Mouse (Mus musculus) adrenal gland, postnatal 10 days (tissue): ENCODE data around the gene Frk. TPM values are rescaled to one million over a fixed set of nuclear protein-coding genes. Genes with fewer than 3 reads are reported as not detected.
"Not testable (repeated sequence)": the region's sequence is repeated elsewhere in the genome, so short reads cannot be mapped to it uniquely, and the experiment has no call there.

Source experiments
- DNase-seq: peaks from one replicate; pipeline ENCODE4 v3.0.0; 2021; ENCODE audit warnings: mixed read lengths
- total RNA-seq, 2 experiments: library from RNA; stranded (reverse); gene quantifications; 2 replicates each; pipeline ENCODE4 v1.2.3; 2021

Gene Frk
- total RNA-seq, 2 experiments from 2014 or later = 6.6 to 10.5 TPM

DNA sequence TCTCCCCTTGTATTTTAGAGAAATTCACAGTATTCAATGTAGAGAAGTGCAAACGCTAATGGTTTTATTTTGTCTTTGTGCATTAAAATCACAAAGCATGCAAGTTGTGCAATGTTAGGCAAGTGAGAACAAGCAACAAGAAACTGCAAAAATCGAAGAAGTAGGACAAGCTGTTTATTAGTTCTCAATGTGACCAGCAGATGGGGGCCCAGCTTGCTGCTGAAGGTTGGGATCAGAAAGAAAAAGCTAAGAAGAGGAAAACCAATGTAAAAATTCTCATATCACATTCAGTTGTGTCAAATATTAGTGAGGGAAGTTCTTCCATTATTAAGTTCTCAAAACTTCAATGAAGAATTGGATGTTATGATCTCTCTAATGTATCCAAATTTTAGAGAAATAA is 134.0 kb downstream of the Frk start:
- peak; percentile 36 for DNase-seq

DNA sequence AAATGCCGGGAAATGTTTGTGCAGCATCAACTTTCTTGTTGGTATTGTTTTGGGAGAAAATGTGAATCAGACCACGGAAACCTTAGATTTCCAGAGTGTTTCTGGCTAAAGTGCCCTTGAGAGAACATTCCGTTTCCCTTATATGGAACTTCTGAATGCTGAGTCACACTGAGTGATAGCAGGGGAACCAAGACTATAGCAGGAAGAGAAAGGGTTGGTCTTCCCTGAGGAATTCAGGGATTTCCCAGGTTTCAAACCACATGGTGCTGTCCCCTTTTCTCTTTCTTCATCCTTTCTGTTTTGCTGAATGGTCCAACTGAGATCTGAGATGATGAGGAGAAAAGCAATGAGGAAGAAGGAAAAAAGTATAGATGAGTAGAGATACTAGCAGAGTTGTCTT is 135.3 kb downstream of the Frk start:
- no peak for DNase-seq

- not testable (repeated sequence) for DNase-seq
Measured at GRCm38 (mm10) chr10:34620540-34620939, 137.3 kb downstream of the Frk start.

- no peak for DNase-seq
Measured at GRCm38 (mm10) chr10:34638245-34638644, 155.0 kb downstream of the Frk start.

Other genes with a start within 250 kb of the Frk start
- gene Tspyl1, start 201.2 kb upstream of the Frk start, total RNA-seq = 10 to 100 TPM; 49.8 to 50.8 TPM
- 10 to 100 TPM; 15.6 to 18.5 TPM for gene Tspyl4, start 186.0 kb upstream of the Frk start, total RNA-seq
- gene Col10a1, start 93.4 kb upstream of the Frk start, total RNA-seq = 1 to 10 TPM in 1 of 2 experiments, under 1 TPM in 1; 0.58 to 2.3 TPM
- gene Nt5dc1, start 64.8 kb upstream of the Frk start, total RNA-seq = 10 to 100 TPM; 16.3 to 21.1 TPM